Mouse (Mus musculus): ENCODE data around the gene Cdh1. TPM values are rescaled to one million over a fixed set of nuclear protein-coding genes. Genes with fewer than 3 reads are reported as not detected.

Gene Cdh1
- polyA plus RNA-seq, 2 experiments = 11.4 to 14.8 TPM

GRCm38 (mm10) chr8:106706194-106706593 lies 103.0 kb downstream of the Cdh1 start:
- Histone ChIP-seq H3K9ac (replicated peaks) (no peak overlapping the region), H3K36me3 (replicated peaks; ENCODE audit: control insufficient read depth, insufficient read depth, low read depth) (no peaks in the 10 kb centered on the region), H3K27me3 (ENCODE audit: control insufficient read depth, insufficient read depth, low read length) (no peaks in the 10 kb centered on the region), H3K27ac (no peak overlapping the region), H3K4me1 (replicated peaks; ENCODE audit: control insufficient read depth in 2 of 2, insufficient read depth in 2 of 2, low read length in 1 of 2) (no peaks in the 10 kb centered on the region; a peak in 1 of 4 replicates), H3K4me3 (ENCODE audit: insufficient read depth in 1 of 2, low read depth in 2 of 2, low read length in 2 of 2) (no peak overlapping the region), H3K4me2 (ENCODE audit: low read depth) (no peak overlapping the region), H3K9me3 (ENCODE audit: control insufficient read depth, low read length) (no peaks in the 10 kb centered on the region)
- ATAC-seq (ENCODE audit: insufficient read depth) (no peak), DNase-seq (ENCODE audit: low read depth in 3 of 3, low spot score in 3 of 3) (no peak)
- WGBS (ENCODE audit: insufficient replicate concordance) = 67% methylated on average over 6 of the region's 6 CpGs
- TF ChIP-seq EP300 (IDR thresholded peaks at IDR 0.05; ENCODE audit: low read depth) (no peak), CTCF (IDR thresholded peaks at IDR 0.05; ENCODE audit: low read depth) (no peak)

GRCm38 (mm10) chr8:106710002-106710401 lies 106.9 kb downstream of the Cdh1 start:
- ATAC-seq (ENCODE audit: insufficient read depth) (no peak), DNase-seq (ENCODE audit: low read depth in 3 of 3, low spot score in 3 of 3) (no peak)
- TF ChIP-seq EP300 (IDR thresholded peaks at IDR 0.05; ENCODE audit: low read depth) (no peak), CTCF (IDR thresholded peaks at IDR 0.05; ENCODE audit: low read depth) (no peak)
- Histone ChIP-seq H3K27me3 (ENCODE audit: control insufficient read depth, insufficient read depth, low read length) (no peaks in the 10 kb centered on the region), H3K4me3 (ENCODE audit: insufficient read depth in 1 of 2, low read depth in 2 of 2, low read length in 2 of 2) (no peak overlapping the region), H3K36me3 (replicated peaks; ENCODE audit: control insufficient read depth, insufficient read depth, low read depth) (no peaks in the 10 kb centered on the region), H3K4me1 (replicated peaks; ENCODE audit: control insufficient read depth in 2 of 2, insufficient read depth in 2 of 2, low read length in 1 of 2) (no peaks in the 10 kb centered on the region), H3K4me2 (ENCODE audit: low read depth) (no peak overlapping the region), H3K9ac (replicated peaks) (no peak overlapping the region), H3K27ac (no peak overlapping the region), H3K9me3 (ENCODE audit: control insufficient read depth, low read length) (no peaks in the 10 kb centered on the region)
- WGBS (ENCODE audit: insufficient replicate concordance) = 72% methylated on average over 2 of the region's 2 CpGs

- Histone ChIP-seq H3K4me2 (ENCODE audit: low read depth) (no peak overlapping the region), H3K9me3 (ENCODE audit: control insufficient read depth, low read length) (no peaks in the 10 kb centered on the region), H3K9ac (replicated peaks) (no peak overlapping the region), H3K4me3 (ENCODE audit: insufficient read depth in 1 of 2, low read depth in 2 of 2, low read length in 2 of 2) (no peak overlapping the region), H3K4me1 (replicated peaks; ENCODE audit: control insufficient read depth in 2 of 2, insufficient read depth in 2 of 2, low read length in 1 of 2) (no peaks in the 10 kb centered on the region), H3K27ac (no peak overlapping the region), H3K27me3 (ENCODE audit: control insufficient read depth, insufficient read depth, low read length) (no peaks in the 10 kb centered on the region), H3K36me3 (replicated peaks; ENCODE audit: control insufficient read depth, insufficient read depth, low read depth) (no peaks in the 10 kb centered on the region)
- ATAC-seq (ENCODE audit: insufficient read depth) = no peak
- WGBS (ENCODE audit: insufficient replicate concordance) = 80% methylated on average over 3 of the region's 3 CpGs
- DNase-seq (ENCODE audit: low read depth in 3 of 3, low spot score in 3 of 3) = no peak
- TF ChIP-seq CTCF (IDR thresholded peaks at IDR 0.05; ENCODE audit: low read depth) (no peak), EP300 (IDR thresholded peaks at IDR 0.05; ENCODE audit: low read depth) (no peak)
These were observed 109.3 kb downstream of the Cdh1 start for GRCm38 (mm10) chr8:106712487-106712886.

- Histone ChIP-seq H3K27me3 (ENCODE audit: control insufficient read depth, insufficient read depth, low read length) (no peaks in the 10 kb centered on the region), H3K36me3 (replicated peaks; ENCODE audit: control insufficient read depth, insufficient read depth, low read depth) (no peaks in the 10 kb centered on the region), H3K9me3 (ENCODE audit: control insufficient read depth, low read length) (no peaks in the 10 kb centered on the region), H3K4me3 (ENCODE audit: insufficient read depth in 1 of 2, low read depth in 2 of 2, low read length in 2 of 2) (no peak overlapping the region), H3K4me2 (ENCODE audit: low read depth) (no peak overlapping the region), H3K9ac (replicated peaks) (no peak overlapping the region), H3K4me1 (replicated peaks; ENCODE audit: control insufficient read depth in 2 of 2, insufficient read depth in 2 of 2, low read length in 1 of 2) (no peaks in the 10 kb centered on the region), H3K27ac (no peak overlapping the region)
- no peak for ATAC-seq (ENCODE audit: insufficient read depth)
- 57% methylated on average over 4 of the region's 4 CpGs for WGBS (ENCODE audit: insufficient replicate concordance)
- DNase-seq (ENCODE audit: low read depth in 3 of 3, low spot score in 3 of 3) = no peak
- TF ChIP-seq EP300 (IDR thresholded peaks at IDR 0.05; ENCODE audit: low read depth) (no peak), CTCF (IDR thresholded peaks at IDR 0.05; ENCODE audit: low read depth) (no peak)
These were observed 111.1 kb downstream of the Cdh1 start for GRCm38 (mm10) chr8:106714297-106714696.

- H3K27ac ChIP-seq = no peak overlapping the region
- WGBS (ENCODE audit: insufficient replicate concordance) = 32% methylated on average over 17 of the region's 17 CpGs
- H3K4me3 ChIP-seq (ENCODE audit: insufficient read depth in 1 of 2, low read depth in 2 of 2, low read length in 2 of 2) = no peak overlapping the region
- no peak overlapping the region for H3K9ac ChIP-seq (replicated peaks)
- no peak for TF ChIP-seq EP300 (IDR thresholded peaks at IDR 0.05; ENCODE audit: low read depth)
- TF ChIP-seq CTCF (IDR thresholded peaks at IDR 0.05; ENCODE audit: low read depth) = peak; percentile 63
- H3K27me3 ChIP-seq (ENCODE audit: control insufficient read depth, insufficient read depth, low read length) = no peaks in the 10 kb centered on the region
- DNase-seq (ENCODE audit: low read depth in 3 of 3, low spot score in 3 of 3) = peak in 2 of 3 experiments; percentile 24 to 32
- H3K4me2 ChIP-seq (ENCODE audit: low read depth) = no peak overlapping the region
- ATAC-seq (ENCODE audit: insufficient read depth) = no peak
- H3K36me3 ChIP-seq (replicated peaks; ENCODE audit: control insufficient read depth, insufficient read depth, low read depth) = no peaks in the 10 kb centered on the region
- H3K9me3 ChIP-seq (ENCODE audit: control insufficient read depth, low read length) = no peaks in the 10 kb centered on the region
- H3K4me1 ChIP-seq (replicated peaks; ENCODE audit: control insufficient read depth in 2 of 2, insufficient read depth in 2 of 2, low read length in 1 of 2) = no peaks in the 10 kb centered on the region
These were observed 114.9 kb downstream of the Cdh1 start for GRCm38 (mm10) chr8:106718091-106718500.

Other genes with a start within 250 kb of the Cdh1 start
- gene Zfp90, start 188.0 kb upstream of the Cdh1 start, polyA plus RNA-seq (2012; rRNA removed) = 1.2 and 1.9 TPM in 2 replicates
- 1.9 and 2.4 TPM in 2 replicates for gene Zfp90, start 188.0 kb upstream of the Cdh1 start, polyA plus RNA-seq (2014; fragmentation: Nextera tagmentation; extraction: Ambion mirVana)
- not detected in 2 replicates for gene 6030452D12Rik, start 102.8 kb upstream of the Cdh1 start, polyA plus RNA-seq (2012; rRNA removed)
- gene 6030452D12Rik, start 102.8 kb upstream of the Cdh1 start, polyA plus RNA-seq (2014; fragmentation: Nextera tagmentation; extraction: Ambion mirVana) = not detected in 2 replicates
- gene Cdh3, start 92.5 kb upstream of the Cdh1 start, polyA plus RNA-seq (2012; rRNA removed) = 1.4 TPM in 2 replicates
- gene Cdh3, start 92.5 kb upstream of the Cdh1 start, polyA plus RNA-seq (2014; fragmentation: Nextera tagmentation; extraction: Ambion mirVana) = 0.60 and 0.62 TPM in 2 replicates
- 61.5 and 76.5 TPM in 2 replicates for gene Gm10073, start 29.9 kb upstream of the Cdh1 start, polyA plus RNA-seq (2012; rRNA removed)
- 8.8 and 12.3 TPM in 2 replicates for gene Gm10073, start 29.9 kb upstream of the Cdh1 start, polyA plus RNA-seq (2014; fragmentation: Nextera tagmentation; extraction: Ambion mirVana)
- 1.5 and 1.7 TPM in 2 replicates for gene Tango6, start 79.7 kb downstream of the Cdh1 start, polyA plus RNA-seq (2012; rRNA removed)
- gene Tango6, start 79.7 kb downstream of the Cdh1 start, polyA plus RNA-seq (2014; fragmentation: Nextera tagmentation; extraction: Ambion mirVana) = 2.4 and 2.6 TPM in 2 replicates

All from liver, embryonic 14.5 days (tissue).